Mouse (Mus musculus) spleen, adult 2 months (tissue): Measurements from ENCODE around the gene Mafb. TPM values are rescaled to one million over a fixed set of nuclear protein-coding genes. Genes with fewer than 3 reads are reported as not detected.

Source experiments
- DNase-seq, 2 experiments: peaks; one replicate each; pipeline versions ENCODE4 v3.0.0 to v3.0.0-alpha.2; 2012 to 2021; ENCODE audit warnings: low spot score in 2 of 2, low read depth in 1 of 2
- H3K27ac ChIP-seq: fragments of 200-500 bp; 2 replicates; pipeline ENCODE4 v1.5.1; 2012; ENCODE audit warnings: low read length, inconsistent platforms; ENCODE audit not compliant: insufficient read depth
- H3K27me3 ChIP-seq: fragments of 200-500 bp; 2 replicates; pipeline ENCODE4 v1.6.1; 2012; ENCODE audit warnings: mild to moderate bottlenecking, moderate library complexity, low read length, inconsistent platforms; ENCODE audit not compliant: control insufficient read depth, insufficient read depth
- H3K36me3 ChIP-seq: fragments of 200-500 bp; 2 replicates; pipeline ENCODE4 v1.6.1; 2012; ENCODE audit warnings: mild to moderate bottlenecking, low read length, inconsistent platforms; ENCODE audit not compliant: control insufficient read depth, insufficient read depth
- H3K4me1 ChIP-seq: fragments of 200-500 bp; 2 replicates; pipeline ENCODE4 v1.6.1; 2011; ENCODE audit warnings: inconsistent platforms; ENCODE audit not compliant: control insufficient read depth, insufficient read depth, insufficient read length
- H3K4me3 ChIP-seq: fragments of 200-500 bp; 2 replicates; pipeline ENCODE4 v1.5.1; 2011; ENCODE audit warnings: mild to moderate bottlenecking, inconsistent platforms; ENCODE audit not compliant: insufficient read depth, insufficient read length; ENCODE audit errors: extremely low read depth
- CTCF ChIP-seq: fragments of 200-500 bp; IDR thresholded peaks from 2 replicates; pipeline ENCODE4 v1.5.1; 2011; ENCODE audit warnings: mild to moderate bottlenecking, inconsistent platforms; ENCODE audit not compliant: insufficient read depth, insufficient read length, insufficient replicate concordance; ENCODE audit errors: extremely low read depth
- POLR2A ChIP-seq: fragments of 200-500 bp; IDR thresholded peaks from 2 replicates; pipeline ENCODE4 v1.6.1; 2011; ENCODE audit warnings: low read depth, low read length, inconsistent platforms
- WGBS: fragments of 180-500 bp; shearing (Covaris S2); methylation state at CpG from one replicate; pipeline ENCODE4 v1.1.7; 2018; 5-methylcytosine and 5-hydroxymethylcytosine counted together
- polyA plus RNA-seq: library from polyadenylated mRNA; depleted of rRNA; stranded (reverse); fragments of >200 nt; gene quantifications from 2 replicates; pipeline ENCODE4 v1.2.3, GENCODE M21; 2012

Gene Mafb
- polyA plus RNA-seq, 1 experiment: 39.8 TPM

DNA sequence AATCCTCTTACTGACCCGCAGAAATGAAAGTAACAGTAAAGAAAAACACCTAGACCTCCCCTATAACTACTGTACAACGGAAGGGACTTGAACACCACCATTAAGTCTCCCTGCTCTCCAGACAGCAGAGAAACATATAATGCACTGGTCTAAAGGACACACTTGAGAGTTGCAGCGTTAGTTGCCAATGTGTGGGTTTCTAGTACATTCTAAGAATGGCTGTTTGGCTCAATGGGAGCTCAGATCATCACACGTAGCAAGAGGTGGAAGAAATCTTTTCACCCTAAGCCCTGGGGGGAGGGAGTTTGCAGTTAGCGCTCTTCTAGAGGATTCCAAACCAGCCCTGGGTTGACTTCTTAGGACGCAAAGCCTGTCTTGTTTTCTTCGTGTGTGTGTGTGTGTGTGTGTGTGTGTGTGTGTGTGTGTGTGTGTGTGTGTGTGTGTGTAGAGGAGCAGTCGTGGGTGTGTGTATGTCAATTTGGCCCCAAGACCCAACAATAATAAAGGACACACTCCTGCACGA, 2.7 kb downstream of the Mafb start:
- TF ChIP-seq POLR2A (no peak), CTCF (no peak)
- Histone ChIP-seq H3K27me3 (peaks cover 21% of the 10 kb centered on the region), H3K36me3 (no peaks in the 10 kb centered on the region), H3K4me3 (peak overlapping the region; percentile 12), H3K27ac (peak overlapping the region; percentile 43; the same call in 1 of the 2 replicates), H3K4me1 (peaks cover 6% of the 10 kb centered on the region; the same call in 1 of the 2 replicates)
- no peak for DNase-seq
- 7% methylated on average over 9 of the region's 9 CpGs for WGBS

DNA sequence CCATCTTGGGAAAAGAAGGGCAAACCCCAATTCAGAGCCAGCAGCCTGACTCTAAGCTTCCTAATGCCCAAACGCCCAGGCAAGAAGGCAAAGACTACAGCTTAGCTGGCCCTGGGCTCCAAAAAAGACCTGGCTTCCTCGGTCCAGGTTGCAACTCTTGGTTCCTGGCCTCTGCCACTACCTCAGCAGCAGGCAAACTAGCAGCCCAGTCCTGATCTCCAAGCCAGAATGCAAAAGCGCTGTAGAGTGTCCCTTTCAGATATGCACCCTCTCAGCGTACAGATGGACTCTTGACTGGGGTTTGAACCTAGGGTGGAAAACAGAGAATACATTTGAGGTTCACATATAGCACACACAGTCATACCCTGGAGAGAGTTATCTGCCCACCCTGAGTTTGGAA, 3.7 kb downstream of the Mafb start:
- Histone ChIP-seq H3K27ac (peak overlapping the region; percentile 45; the same call in 1 of the 2 replicates), H3K27me3 (peaks cover 19% of the 10 kb centered on the region), H3K4me1 (peaks cover 6% of the 10 kb centered on the region; the same call in 1 of the 2 replicates), H3K36me3 (no peaks in the 10 kb centered on the region), H3K4me3 (peak overlapping the region; percentile 25; the same call in 1 of the 2 replicates)
- TF ChIP-seq CTCF: no peak
- TF ChIP-seq POLR2A: no peak
- no peak for DNase-seq
- WGBS: 25% methylated on average over 4 of the region's 4 CpGs

DNA sequence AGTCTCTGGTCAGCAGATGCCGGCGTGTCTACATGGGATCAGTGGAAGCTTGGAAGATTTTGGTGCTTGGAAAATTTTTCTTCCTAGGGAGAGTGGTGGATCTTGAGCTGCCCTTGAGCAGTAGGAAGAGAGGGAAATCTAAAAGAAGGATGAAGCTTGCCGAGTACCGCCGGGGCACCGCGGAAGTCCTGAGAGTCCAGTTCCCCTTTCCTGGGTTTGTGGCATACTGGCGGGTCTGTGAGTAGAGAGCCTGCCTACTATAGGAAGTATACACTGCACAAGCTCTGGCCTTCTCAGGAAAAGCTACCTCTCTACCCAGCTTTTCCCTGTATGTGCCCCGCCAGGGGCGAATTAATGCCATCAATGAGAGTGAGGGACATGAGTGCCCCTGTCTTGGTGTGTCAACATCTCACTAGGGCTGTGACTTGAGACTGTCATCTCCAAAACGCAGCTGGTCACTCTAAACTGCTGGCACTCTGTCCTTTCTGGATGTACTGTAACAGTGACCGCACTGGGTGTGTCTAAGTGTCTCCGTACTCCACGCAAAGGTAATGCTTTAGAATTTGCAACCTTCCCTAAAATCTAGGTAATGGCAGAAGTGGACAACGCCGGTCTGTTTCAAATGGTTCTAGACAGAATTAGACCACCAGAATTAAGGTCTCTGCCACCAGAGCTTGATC, 5.3 kb downstream of the Mafb start:
- Histone ChIP-seq H3K4me3 (no peak overlapping the region), H3K4me1 (peaks cover 6% of the 10 kb centered on the region; the same call in 1 of the 2 replicates), H3K36me3 (no peaks in the 10 kb centered on the region), H3K27ac (0 out of 2 replicates have a peak overlapping the region, but pooled peaks have one; percentile 22), H3K27me3 (peaks cover 12% of the 10 kb centered on the region)
- 9% methylated on average over 16 of the region's 16 CpGs for WGBS
- no peak for TF ChIP-seq CTCF
- TF ChIP-seq POLR2A: no peak
- no peak for DNase-seq

DNA sequence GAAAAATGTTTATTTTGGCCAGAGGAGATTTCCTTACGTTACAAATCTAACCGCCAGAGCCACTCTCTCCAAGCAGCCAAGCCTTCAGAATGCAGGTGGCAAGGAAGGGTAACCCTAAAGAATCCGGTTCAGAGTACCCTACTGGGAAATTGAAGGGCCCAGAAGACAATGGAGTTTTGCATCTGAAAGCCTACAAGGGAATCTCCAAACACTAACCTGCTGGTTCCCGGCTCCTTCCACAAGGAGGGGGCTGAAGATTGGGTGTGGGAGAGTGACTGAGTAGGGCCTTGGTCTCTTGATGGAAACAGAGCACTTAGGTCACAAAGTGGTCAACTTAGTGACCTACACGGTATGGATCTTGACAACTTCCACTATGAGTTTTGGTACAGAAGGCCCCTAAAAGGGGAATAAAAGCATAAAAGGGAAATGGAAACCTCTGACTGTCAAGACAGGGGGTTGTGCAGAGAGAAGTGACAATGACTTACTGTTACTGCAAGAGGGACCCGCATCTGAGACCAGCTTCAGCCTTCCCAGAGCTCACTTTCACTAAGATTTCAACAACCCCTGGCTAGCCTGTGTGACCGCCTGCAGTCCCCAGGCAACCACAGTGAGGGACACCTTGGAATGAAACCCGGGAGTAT, 6.5 kb downstream of the Mafb start:
- Histone ChIP-seq H3K36me3 (no peaks in the 10 kb centered on the region), H3K27me3 (peaks cover 6% of the 10 kb centered on the region), H3K4me3 (no peak overlapping the region), H3K4me1 (no peaks in the 10 kb centered on the region), H3K27ac (0 out of 2 replicates have a peak overlapping the region, but pooled peaks have one; percentile 28)
- no peak for DNase-seq
- TF ChIP-seq POLR2A: no peak
- no peak for TF ChIP-seq CTCF
- 16% methylated on average over 8 of the region's 8 CpGs for WGBS

DNA sequence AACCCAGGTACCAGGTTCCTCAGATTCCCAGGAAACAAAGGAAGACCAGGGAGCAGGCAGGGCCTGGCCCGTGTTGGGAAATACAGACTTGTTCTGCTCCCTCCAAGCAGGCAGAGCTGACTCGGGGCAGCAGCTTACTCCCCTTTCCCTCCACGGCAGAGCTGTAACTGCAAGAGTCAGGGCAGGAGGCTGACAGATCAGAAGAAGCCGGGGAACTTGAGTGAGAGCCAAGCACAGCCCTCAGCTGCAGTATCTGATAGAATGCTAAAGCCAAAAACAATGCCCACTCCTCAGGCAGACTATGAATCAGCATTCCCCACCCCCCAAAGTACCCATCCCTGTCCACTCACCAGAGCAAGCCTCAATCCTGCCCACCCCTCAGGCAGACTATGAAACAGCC, 8.0 kb downstream of the Mafb start:
- no peak for DNase-seq
- no peaks in the 10 kb centered on the region for H3K36me3 ChIP-seq
- no peak overlapping the region for H3K27ac ChIP-seq
- no peak for TF ChIP-seq POLR2A
- TF ChIP-seq CTCF: no peak
- WGBS: 12% methylated on average over 4 of the region's 4 CpGs
- H3K4me3 ChIP-seq: no peak overlapping the region
- H3K27me3 ChIP-seq: peaks cover 2% of the 10 kb centered on the region
- no peaks in the 10 kb centered on the region for H3K4me1 ChIP-seq

DNA sequence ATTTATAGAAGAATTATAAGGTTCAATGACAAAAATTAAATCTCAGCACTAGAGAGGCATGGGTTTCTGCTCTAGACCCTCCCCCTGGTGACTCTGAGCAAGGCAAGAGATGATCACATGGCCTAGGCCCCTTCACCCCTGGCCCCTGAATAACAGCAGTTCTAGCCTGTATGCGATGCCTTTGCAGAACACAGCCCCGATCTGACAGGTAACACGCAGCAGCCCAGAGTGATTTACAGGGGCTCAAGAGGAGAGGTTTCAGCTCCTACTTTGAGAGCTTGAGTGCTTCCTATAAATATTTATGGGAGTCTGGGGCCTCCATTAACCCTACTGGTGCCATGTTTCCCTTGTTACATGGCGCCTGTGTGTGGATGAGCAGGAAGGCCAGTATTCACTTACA, 9.4 kb downstream of the Mafb start:
- 61% methylated on average over 4 of the region's 4 CpGs for WGBS
- H3K27me3 ChIP-seq: no peaks in the 10 kb centered on the region; the same call in 1 of the 2 replicates
- no peaks in the 10 kb centered on the region for H3K36me3 ChIP-seq
- no peak overlapping the region for H3K4me3 ChIP-seq
- H3K27ac ChIP-seq: no peak overlapping the region
- no peaks in the 10 kb centered on the region for H3K4me1 ChIP-seq
- no peak for DNase-seq
- TF ChIP-seq CTCF (no peak), POLR2A (no peak)
